Mouse (Mus musculus): ENCODE results near the gene Clip2.

Clip2 gene

DNA sequence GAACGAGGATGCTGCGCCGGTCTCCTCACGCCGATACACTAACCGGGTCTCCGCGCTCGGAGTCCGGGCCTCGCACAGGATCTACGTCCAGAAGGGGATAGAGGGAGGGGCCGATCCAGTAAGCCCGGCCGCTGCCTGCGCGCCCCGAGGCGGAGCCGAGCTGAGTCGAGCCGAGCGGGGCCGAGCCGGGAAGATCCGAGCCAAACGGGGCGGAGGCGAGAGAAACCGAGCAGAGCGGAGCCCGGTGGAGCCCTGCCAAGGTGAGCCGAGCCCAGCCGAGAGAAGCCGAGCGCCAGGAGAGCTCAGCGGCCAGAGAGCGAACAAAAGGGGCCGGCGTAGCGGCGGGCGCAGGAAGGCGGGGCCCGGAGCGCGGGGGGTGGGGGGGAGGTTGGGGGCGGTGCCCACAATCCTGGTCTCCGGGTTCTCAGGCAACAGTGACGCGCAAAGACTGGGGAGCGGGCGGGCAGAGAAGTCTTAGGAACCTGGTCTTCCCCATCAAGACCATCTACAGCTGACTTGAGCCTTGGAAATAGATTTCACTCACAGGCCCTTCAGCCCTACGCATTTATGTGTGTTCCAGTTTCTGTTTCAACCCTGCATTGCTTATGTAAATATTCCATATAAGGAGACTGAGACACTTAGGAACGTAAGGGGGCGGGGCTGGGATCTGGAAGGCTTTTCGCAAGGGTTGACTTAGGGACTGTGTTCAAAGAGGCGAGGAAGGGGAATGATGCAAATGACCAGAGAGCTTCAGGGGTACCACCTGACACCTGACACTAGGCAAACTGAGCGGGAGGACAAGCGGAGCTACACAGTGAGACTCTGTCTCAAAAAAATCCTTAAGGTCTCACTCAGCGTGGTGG, at the start of gene Clip2:
Gene Clip2 (minus strand): TSS at position 325 of the 863 bp plus-strand sequence.
- DNase-seq (ENCODE audit: low read depth, low spot score), result peak; percentile 95

- DNase-seq (ENCODE audit: low read depth, low spot score), result no peak
These were observed 45.5 kb upstream of the Clip2 start for GRCm38 (mm10) chr5:134597711-134598110.

DNA sequence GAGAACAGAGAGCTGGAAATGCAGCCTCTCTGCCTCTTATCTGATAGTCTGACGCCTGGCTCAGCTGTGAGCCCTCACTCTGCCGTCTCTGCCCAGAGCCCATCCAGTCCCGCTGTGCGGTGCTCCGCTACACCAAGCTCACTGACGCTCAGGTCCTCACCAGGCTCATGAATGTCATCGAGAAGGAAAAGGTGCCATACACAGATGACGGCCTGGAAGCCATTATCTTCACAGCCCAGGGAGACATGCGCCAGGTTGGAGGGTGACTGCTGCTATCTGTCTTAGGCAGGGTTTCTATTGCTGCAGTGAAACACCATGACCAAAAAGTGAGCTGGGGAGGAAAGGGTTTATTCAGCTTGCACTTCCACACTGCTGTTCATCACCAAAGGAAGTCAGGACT, 40.9 kb upstream of the Clip2 start:
- no peak for DNase-seq (ENCODE audit: low read depth, low spot score)

DNA sequence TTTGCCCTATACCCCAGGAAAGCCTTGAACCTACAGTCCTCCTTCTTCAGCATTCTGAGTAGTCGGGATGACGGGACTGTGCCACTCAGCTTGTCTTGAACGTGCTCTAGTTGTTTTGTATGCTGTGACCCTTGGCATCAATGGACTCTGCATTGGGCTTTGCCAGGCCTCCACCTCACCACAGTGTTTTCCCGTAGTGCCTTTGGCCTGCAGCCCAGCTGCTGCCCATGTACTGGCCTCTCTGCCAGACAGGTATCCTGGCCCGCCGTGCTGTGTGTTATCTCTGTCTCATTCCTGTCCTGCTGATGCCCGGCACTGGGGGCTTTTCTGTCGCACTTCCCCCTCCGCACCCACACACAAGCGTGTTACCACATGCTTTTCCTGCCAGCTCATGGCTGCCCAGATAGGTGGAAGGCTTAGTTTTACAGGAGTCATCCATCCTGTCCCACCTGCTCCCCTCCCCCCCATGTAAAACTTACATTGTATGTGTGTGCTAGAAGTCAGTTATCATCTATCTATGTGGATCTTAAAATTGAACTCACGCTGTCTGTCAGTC, 39.9 kb upstream of the Clip2 start:
- no peak for DNase-seq (ENCODE audit: low read depth, low spot score)

GRCm38 (mm10) chr5:134589900-134590299, 37.7 kb upstream of the Clip2 start:
- no peak for DNase-seq (ENCODE audit: low read depth, low spot score)

DNA sequence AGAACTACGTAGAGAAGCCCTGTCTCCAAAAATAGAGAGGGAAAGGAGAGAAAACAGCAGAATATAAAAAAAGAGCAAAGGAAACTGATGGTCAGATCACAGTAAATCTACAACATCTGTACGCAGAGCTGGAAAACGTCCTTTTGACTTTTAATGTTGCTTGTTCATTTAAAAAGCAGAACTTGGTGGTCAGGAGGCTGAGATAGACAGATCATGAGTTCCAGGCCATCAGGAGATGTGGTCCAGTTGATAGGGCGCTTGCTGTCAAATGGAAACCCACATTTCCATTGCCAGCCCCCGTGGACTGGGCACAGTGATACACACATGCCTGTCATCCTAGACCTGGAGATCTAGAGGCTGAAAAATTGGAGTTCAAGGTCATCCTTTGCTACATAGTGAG, 32.6 kb upstream of the Clip2 start:
- DNase-seq (ENCODE audit: low read depth, low spot score), result no peak

- DNase-seq (ENCODE audit: low read depth, low spot score), result no peak
These were observed 31.6 kb upstream of the Clip2 start for GRCm38 (mm10) chr5:134583884-134584213.

GRCm38 (mm10) chr5:134583006-134583883, 31.0 kb upstream of the Clip2 start:
- no peak for DNase-seq (ENCODE audit: low read depth, low spot score)

DNA sequence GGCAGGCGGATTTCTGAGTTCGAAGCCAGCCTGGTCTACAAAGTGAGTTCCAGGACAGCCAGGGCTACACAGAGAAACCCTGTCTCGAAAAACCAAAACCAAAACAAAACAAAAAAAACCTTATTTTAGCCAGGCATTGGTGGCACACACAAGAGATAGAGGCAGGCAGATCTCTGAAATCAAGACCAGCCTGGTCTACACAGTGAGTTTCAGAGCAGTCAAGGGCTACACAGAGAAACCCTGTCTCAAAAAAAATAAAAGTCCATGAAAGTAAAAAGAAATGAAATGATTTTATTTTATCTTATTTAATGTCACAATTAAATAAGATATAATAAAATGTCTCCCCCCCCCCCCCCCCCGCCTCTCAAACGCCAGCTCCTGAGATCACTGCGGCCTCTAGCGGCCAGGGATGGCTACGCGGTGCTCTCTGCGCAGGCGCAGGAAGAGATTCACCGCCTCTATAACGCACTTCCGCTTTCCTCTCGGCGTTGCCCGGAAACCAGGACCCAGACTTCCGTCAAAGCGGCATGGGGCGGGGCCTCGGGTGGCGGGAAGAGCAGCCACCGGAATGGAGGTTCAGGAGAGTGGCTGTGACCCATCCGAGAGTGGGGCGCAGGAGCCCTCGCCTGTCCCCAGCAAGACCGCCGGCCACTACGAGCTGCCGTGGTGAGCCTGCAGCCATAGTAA, 30.1 kb upstream of the Clip2 start:
- peak; percentile 94 for DNase-seq (ENCODE audit: low read depth, low spot score)

DNA sequence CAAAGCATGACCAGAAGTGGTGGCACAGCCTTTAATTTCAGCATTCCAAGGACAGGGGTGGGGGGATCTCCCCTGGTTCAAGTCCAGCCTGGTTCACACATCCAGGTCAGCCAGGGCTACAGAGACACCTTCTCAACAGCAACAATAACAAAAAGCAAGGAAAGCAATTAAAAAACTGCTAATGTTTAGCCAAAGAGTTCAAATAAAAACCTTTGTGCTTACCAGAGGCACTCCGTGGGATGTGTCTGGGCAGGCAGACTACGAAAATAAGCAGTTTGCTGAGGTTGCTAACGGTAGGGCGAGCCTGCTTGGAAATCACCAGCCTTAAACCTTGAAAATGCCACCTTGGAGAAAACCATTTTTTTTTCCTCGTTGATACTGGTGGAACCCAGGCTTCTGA, 28.9 kb upstream of the Clip2 start, which contains the start of gene Rfc2:
Gene Rfc2 (plus strand): TSS at position 221 of the 400 bp plus-strand sequence.
- DNase-seq (ENCODE audit: low read depth, low spot score), result no peak

- DNase-seq (ENCODE audit: low read depth, low spot score), result no peak
These were observed 26.9 kb upstream of the Clip2 start for GRCm38 (mm10) chr5:134579135-134579534.

- DNase-seq (ENCODE audit: low read depth, low spot score), result no peak
These were observed 25.3 kb upstream of the Clip2 start for GRCm38 (mm10) chr5:134577534-134577933.

DNA sequence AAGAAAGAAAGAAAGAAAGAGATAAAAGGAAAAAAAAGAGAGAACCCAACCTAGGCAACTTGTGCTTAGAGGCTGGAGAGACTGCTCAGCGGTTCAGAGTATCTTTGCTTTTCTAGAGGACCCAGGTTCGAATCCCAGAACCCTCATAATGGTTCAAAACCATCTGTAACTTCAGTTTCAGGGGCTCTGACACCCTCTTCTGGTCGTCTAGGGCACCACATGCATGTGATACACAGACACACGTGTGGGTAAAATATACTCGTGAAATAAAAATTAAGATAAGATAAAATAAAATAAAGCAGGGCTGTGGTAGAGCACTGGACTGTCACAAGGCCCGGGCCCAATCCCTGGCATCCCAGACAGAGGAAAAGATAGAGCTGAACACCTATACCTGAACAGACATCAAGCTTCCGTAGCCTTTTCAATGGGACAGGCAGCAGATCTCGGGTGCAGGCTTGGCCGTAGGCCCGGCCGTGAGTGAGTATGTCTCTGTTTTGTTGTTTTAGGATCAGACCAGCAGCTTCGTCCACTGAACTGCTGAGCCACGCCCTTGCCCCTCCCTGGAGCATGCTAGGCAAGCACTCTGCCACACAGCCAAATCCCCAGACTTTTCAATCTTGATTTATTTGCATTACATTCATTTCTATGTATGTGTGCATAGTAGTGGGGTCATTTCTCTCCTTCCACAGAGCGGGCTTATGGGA, 24.4 kb upstream of the Clip2 start:
- DNase-seq (ENCODE audit: low read depth, low spot score), result no peak

GRCm38 (mm10) chr5:134575833-134576232, 23.6 kb upstream of the Clip2 start:
- no peak for DNase-seq (ENCODE audit: low read depth, low spot score)

DNA sequence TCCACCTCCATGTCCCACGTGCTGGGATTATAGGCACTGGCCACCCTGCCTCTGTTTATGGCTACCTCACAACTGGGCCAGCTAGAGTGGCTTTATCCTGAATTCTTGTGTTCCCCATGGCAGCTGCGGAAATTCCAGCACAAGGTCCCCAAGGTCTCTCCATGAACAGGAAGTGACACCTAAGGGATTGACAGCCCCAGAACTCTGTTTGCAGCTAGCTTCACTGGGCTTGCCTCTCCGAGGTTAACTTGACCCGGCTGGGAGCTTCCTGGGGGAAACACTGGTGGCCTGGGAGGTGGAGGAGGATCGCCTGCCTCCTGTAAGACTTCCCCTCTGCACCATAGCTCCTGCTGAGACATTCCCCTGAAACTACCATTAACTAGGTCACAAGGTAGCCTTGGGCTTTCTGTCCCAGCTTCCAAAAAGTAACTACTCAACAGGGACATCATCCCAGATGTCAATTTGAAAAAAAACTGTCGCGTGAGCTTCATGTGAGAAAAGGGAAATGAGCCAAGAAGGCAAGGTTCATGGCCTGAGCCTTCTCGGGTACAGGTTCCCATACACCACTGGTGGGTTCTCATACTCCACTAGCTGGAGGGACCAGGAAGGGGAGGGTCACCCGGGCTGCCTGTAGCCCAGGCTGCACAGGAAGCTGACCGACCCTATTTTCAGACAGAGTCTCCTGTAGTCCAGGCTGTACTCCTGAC, 20.4 kb upstream of the Clip2 start:
- no peak for DNase-seq (ENCODE audit: low read depth, low spot score)

GRCm38 (mm10) chr5:134571730-134572507, 19.7 kb upstream of the Clip2 start:
- no peak for DNase-seq (ENCODE audit: low read depth, low spot score)

- no peak for DNase-seq (ENCODE audit: low read depth, low spot score)
These were observed 16.8 kb upstream of the Clip2 start for GRCm38 (mm10) chr5:134568964-134569491.

DNA sequence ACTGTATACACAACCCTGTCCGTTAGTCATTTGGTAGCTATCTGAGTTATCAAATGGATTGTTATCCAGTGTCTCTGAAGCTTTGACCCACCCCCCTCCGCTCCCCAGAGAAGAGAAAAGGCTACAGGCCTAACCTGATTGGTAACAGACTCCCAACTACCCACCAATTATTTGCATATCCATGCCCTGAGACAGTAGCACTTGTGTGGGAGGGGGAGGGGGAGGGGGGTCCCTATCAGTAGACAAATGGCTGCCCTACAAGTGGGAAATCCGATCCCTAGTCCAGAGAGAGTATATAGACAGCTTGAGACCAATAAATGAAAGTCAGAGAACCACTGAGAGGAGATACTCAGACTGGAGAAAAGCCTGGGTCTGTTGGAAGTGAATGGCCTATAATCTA, 15.8 kb upstream of the Clip2 start:
- DNase-seq (ENCODE audit: low read depth, low spot score), result no peak

- DNase-seq (ENCODE audit: low read depth, low spot score), result no peak
These were observed 15.2 kb upstream of the Clip2 start for GRCm38 (mm10) chr5:134567445-134567844.
